Mouse (Mus musculus) neural tube, postnatal 0 days (tissue): ENCODE results near the gene 1110004F10Rik. TPM values are rescaled to one million over a fixed set of nuclear protein-coding genes. Genes with fewer than 3 reads are reported as not detected.

Experiments used
- polyA plus RNA-seq: library from polyadenylated mRNA; unstranded; fragments of >200 nt; fragmentation: Nextera tagmentation; extraction: Ambion mirVana; gene quantifications from 2 replicates; pipeline ENCODE4 v1.2.1, GENCODE M21; 2015

The 1110004F10Rik gene
- 278 and 285 TPM in 2 replicates for polyA plus RNA-seq

DNA sequence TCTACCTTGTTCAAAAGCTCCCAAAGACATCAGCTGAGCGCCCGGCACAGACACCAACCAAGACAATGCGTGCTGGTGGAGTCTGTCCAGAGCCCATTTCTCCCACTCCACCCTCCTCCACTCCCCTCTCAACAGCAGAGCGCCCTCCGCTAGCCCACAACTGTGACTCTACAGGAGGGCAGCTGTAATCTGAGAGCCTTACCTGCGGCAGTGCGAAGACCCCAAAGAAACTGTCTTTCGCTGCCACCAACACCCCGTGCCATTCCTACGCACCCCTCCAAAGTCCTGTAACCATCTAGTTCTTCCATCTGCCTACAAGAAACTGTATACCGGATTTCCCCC lies at the start of gene 1110004F10Rik:
Gene 1110004F10Rik (plus strand): TSS at position 202 of the 342 bp plus-strand sequence.

DNA sequence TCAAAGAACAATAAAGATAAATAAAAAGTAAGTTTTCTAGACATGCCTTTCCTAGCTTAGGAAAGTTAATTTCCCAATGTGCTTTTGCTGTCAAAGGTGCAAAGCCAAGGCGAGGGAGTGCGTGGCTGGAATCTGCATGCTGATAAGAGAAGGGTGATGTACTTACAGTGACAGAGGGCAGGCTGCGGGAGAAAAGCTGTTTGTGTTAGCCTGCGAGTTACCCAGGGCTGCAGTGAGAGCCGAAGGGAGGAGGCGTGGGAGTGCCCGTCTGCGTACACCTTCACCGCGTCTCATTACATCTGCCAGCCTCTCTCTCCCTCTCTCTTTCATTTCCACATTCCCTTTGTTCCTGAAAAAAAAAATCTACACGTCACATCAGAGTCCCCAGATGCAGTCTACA lies 686 bp upstream of the 1110004F10Rik start, which contains the start of gene Sox6:
Gene Sox6 (minus strand): TSS at position 286 of the 400 bp plus-strand sequence.

DNA sequence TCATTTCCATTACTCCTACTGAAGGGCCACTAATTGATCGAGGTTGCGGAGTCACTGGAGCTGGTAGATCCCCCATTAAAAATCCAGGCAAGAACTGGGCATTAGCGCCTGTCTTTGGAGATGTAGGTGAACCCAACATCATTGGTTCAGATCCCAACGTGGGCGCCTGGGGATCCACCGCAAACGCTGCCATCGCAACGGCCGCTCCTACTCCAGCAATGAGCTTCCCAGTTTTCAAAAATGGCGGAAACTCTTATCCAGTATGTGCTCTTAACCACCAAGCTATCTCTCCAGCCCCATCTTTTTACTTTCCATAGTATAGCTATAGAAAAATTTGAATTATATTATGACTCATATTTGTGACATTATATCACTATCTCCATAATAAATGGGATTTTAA lies 45.2 kb downstream of the 1110004F10Rik start, which contains the start of gene Gm4353:
Gene Gm4353 (minus strand): TSS at position 270 of the 400 bp plus-strand sequence.

Other genes with a start within 250 kb of the 1110004F10Rik start
- gene Sox6, start 601 bp upstream of the 1110004F10Rik start, polyA plus RNA-seq = 44.9 and 51.8 TPM in 2 replicates
- gene Gm4353, start 45.2 kb downstream of the 1110004F10Rik start, polyA plus RNA-seq = 0.90 and 1.1 TPM in 2 replicates